Mouse (Mus musculus): ENCODE measurements at regions not wholly inside any gene's neighbourhood (a gene's known extent, or its start where the extent isn't known, plus 50 kb on each side); places are given as distances from the start of the nearest gene placed in this dataset.
A peak's percentile ranks its signal among the peaks of the same experiment; 100 is the strongest.

DNA sequence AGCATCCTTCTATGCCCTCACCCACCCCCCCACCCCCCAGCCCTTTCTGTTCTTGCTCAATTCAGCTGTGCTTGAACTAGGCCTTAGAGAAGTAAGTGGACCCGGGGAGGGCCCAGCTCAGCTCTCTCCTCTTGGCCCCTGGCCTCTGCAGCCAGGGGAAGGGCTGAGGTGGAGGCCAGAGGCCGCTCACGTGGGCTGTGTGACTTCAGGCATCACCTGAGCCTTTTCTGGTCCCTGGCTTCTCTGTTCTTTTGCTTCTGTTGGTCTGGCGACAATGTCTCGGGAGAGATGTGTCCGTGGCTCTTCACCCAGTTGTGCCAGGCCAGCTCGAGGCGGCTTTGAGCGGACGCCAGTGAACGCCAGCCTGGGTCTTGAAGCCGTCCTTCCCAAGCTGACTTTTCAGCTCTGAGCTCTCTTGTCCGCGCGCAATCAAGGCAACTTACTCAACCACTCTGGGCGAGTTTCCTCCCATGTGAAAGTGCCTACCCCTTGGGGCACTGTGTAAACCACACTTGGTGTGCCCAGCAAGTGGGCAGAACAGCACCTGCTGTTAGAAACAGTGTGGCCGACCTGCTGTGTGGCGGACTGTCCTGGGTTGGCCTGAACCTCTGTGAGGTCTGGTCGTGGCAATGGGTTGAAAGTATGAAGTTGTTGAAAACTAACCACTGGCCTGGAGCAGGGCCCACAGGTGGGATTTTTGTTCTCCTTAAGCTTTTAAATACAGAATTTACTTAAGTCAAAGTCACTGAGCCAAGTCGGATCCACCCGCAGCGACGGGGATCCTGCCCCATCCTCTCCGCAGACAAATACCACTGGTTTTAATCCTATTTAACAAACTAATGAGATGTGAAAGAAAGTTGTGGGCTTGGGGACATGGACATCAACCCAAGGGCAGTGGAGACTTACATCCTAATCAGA, 86.9 kb upstream of the Tmem189 start:
- Histone ChIP-seq H3K27ac (ENCODE audit: insufficient read depth, low read length) (peak overlapping the region; percentile 96), H3K4me1 (ENCODE audit: control insufficient read depth, insufficient read depth, low read length) (peaks cover 22% of the 10 kb centered on the region), H3K4me3 (ENCODE audit: insufficient read depth, low read length) (no peak overlapping the region)
- no peak for TF ChIP-seq CTCF (IDR thresholded peaks at IDR 0.05; ENCODE audit: borderline replicate concordance, insufficient read depth, low read length)
- no peak for TF ChIP-seq POLR2A (IDR thresholded peaks at IDR 0.05; ENCODE audit: low read depth, low read length)

DNA sequence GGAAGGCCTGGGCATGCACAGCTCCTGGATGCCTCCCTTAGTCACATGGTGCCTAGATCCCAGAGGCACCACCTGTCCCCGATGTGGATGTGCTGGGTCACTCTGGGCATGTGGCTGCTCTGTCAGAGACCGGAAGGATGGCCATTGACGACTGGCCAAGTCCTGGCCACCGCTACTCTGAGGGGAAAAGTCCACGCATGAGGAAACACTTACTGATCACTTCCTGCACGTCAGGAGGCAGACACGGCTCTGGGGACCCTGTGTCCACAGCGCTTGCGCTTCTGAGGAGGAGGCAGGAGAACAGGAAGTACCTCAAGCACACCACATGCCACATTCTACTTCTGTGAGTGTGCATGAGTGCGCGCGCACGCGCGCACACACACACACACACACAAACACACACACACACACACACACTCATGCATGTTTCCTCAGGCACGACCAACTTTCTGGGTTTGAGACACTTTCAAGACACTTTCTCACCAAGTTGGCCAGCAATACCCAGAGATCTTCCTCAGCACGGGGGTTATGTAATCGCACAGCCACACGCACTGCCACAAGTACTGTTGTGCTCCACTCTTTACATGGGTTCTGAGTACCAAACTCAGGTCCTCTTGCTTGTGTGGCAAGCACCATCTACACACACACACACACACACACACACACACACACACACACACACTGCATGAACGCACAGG, 85.7 kb upstream of the Tmem189 start:
- no peak overlapping the region for H3K4me3 ChIP-seq (ENCODE audit: insufficient read depth, low read length)
- peak; percentile 19; the same call in 1 of the 2 replicates for TF ChIP-seq POLR2A (IDR thresholded peaks at IDR 0.05; ENCODE audit: low read depth, low read length)
- no peak for TF ChIP-seq CTCF (IDR thresholded peaks at IDR 0.05; ENCODE audit: borderline replicate concordance, insufficient read depth, low read length)
- peaks cover 22% of the 10 kb centered on the region for H3K4me1 ChIP-seq (ENCODE audit: control insufficient read depth, insufficient read depth, low read length)
- H3K27ac ChIP-seq (ENCODE audit: insufficient read depth, low read length) = peak overlapping the region; percentile 68

GRCm38 (mm10) chr2:167774806-167775179, 85.2 kb upstream of the Tmem189 start:
- peaks cover 22% of the 10 kb centered on the region for H3K4me1 ChIP-seq (ENCODE audit: control insufficient read depth, insufficient read depth, low read length)
- H3K4me3 ChIP-seq (ENCODE audit: insufficient read depth, low read length) = no peak overlapping the region
- peak overlapping the region; percentile 68 for H3K27ac ChIP-seq (ENCODE audit: insufficient read depth, low read length)
- TF ChIP-seq POLR2A (IDR thresholded peaks at IDR 0.05; ENCODE audit: low read depth, low read length) (peak; percentile 68), CTCF (IDR thresholded peaks at IDR 0.05; ENCODE audit: borderline replicate concordance, insufficient read depth, low read length) (no peak)

- TF ChIP-seq CTCF (IDR thresholded peaks at IDR 0.05; ENCODE audit: borderline replicate concordance, insufficient read depth, low read length) (no peak), POLR2A (IDR thresholded peaks at IDR 0.05; ENCODE audit: low read depth, low read length) (no peak)
- H3K4me1 ChIP-seq (ENCODE audit: control insufficient read depth, insufficient read depth, low read length) = peaks cover 22% of the 10 kb centered on the region
- no peak overlapping the region for H3K4me3 ChIP-seq (ENCODE audit: insufficient read depth, low read length)
- H3K27ac ChIP-seq (ENCODE audit: insufficient read depth, low read length) = peak overlapping the region; percentile 67
Observed at GRCm38 (mm10) chr2:167774166-167774805, 84.7 kb upstream of the Tmem189 start.

DNA sequence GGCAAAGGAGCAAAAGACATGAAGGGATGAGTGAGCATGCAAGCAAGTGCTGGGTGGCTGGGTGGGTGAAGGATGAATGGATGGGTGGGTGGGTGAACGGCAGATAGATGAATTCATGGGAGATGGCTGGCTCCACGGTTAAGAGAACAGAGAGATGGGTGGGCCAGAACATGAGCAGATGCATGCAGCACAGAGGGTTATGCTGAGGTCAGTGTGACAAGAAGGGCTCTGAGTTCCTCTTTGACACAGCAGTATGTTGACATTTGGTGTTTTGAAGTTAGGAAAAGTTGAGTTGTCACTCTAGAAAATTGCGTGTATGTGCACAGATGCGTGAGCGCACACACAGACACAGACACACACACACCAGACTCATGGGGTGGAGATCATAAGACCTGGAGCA, 83.2 kb upstream of the Tmem189 start:
- H3K4me3 ChIP-seq (ENCODE audit: insufficient read depth, low read length) = no peak overlapping the region
- peaks cover 12% of the 10 kb centered on the region for H3K4me1 ChIP-seq (ENCODE audit: control insufficient read depth, insufficient read depth, low read length)
- H3K27ac ChIP-seq (ENCODE audit: insufficient read depth, low read length) = no peak overlapping the region
- TF ChIP-seq CTCF (IDR thresholded peaks at IDR 0.05; ENCODE audit: borderline replicate concordance, insufficient read depth, low read length) (no peak), POLR2A (IDR thresholded peaks at IDR 0.05; ENCODE audit: low read depth, low read length) (no peak)

DNA sequence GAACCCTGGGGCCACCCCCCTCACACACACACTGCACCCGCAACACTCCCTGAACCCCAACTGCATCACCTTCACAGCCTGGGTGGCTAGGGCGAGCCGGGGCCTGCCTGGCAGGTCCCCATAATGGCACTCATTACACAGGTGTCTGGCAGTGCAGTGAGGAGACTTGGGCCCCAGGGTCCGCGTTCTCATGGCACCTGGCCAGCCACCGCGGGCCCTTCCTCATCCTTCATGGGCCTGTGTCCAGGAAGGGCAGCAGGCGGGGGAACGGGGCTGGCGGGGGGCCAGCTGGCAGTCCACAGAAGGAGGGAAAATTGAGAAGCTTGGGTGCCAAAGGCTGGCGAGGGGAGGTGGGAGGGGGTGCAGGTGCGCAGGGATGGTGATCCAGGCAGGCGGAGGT, 78.3 kb upstream of the Tmem189 start:
- no peak for TF ChIP-seq POLR2A (IDR thresholded peaks at IDR 0.05; ENCODE audit: low read depth, low read length)
- no peak for TF ChIP-seq CTCF (IDR thresholded peaks at IDR 0.05; ENCODE audit: borderline replicate concordance, insufficient read depth, low read length)
- Histone ChIP-seq H3K4me3 (ENCODE audit: insufficient read depth, low read length) (no peak overlapping the region), H3K27ac (ENCODE audit: insufficient read depth, low read length) (no peak overlapping the region), H3K4me1 (ENCODE audit: control insufficient read depth, insufficient read depth, low read length) (peaks cover 5% of the 10 kb centered on the region; the same call in 1 of the 2 replicates)

- Histone ChIP-seq H3K4me3 (ENCODE audit: insufficient read depth, low read length) (no peak overlapping the region), H3K4me1 (ENCODE audit: control insufficient read depth, insufficient read depth, low read length) (peaks cover 5% of the 10 kb centered on the region; the same call in 1 of the 2 replicates), H3K27ac (ENCODE audit: insufficient read depth, low read length) (no peak overlapping the region)
- TF ChIP-seq POLR2A (IDR thresholded peaks at IDR 0.05; ENCODE audit: low read depth, low read length) (no peak), CTCF (IDR thresholded peaks at IDR 0.05; ENCODE audit: borderline replicate concordance, insufficient read depth, low read length) (no peak)
Observed at GRCm38 (mm10) chr2:167767371-167767770, 77.7 kb upstream of the Tmem189 start.

- Histone ChIP-seq H3K27ac (ENCODE audit: insufficient read depth, low read length) (peak overlapping the region; percentile 71), H3K4me3 (ENCODE audit: insufficient read depth, low read length) (no peak overlapping the region), H3K4me1 (ENCODE audit: control insufficient read depth, insufficient read depth, low read length) (peaks cover 8% of the 10 kb centered on the region; the same call in 1 of the 2 replicates)
- no peak for TF ChIP-seq POLR2A (IDR thresholded peaks at IDR 0.05; ENCODE audit: low read depth, low read length)
- no peak for TF ChIP-seq CTCF (IDR thresholded peaks at IDR 0.05; ENCODE audit: borderline replicate concordance, insufficient read depth, low read length)
Observed at GRCm38 (mm10) chr2:167765811-167766210, 76.2 kb upstream of the Tmem189 start.

GRCm38 (mm10) chr2:167765072-167765800, 75.6 kb upstream of the Tmem189 start:
- Histone ChIP-seq H3K4me3 (ENCODE audit: insufficient read depth, low read length) (no peak overlapping the region), H3K27ac (ENCODE audit: insufficient read depth, low read length) (peak overlapping the region; percentile 74), H3K4me1 (ENCODE audit: control insufficient read depth, insufficient read depth, low read length) (peaks cover 8% of the 10 kb centered on the region; the same call in 1 of the 2 replicates)
- TF ChIP-seq CTCF (IDR thresholded peaks at IDR 0.05; ENCODE audit: borderline replicate concordance, insufficient read depth, low read length) = no peak
- peak; percentile 46; the same call in 1 of the 2 replicates for TF ChIP-seq POLR2A (IDR thresholded peaks at IDR 0.05; ENCODE audit: low read depth, low read length)
